Mouse (Mus musculus) Muller cell, postnatal 12 days (primary cell): ENCODE measurements around the gene Pip5k1c.

Experiments used
- DNase-seq: peaks from one replicate; pipeline ENCODE4 v3.0.0-alpha.2; 2015; ENCODE audit errors: inconsistent ontology term

Pip5k1c gene

GRCm38 (mm10) chr10:81284189-81284588, 8.6 kb upstream of the Pip5k1c start:
- DNase-seq = no peak

- DNase-seq = no peak
These were observed 8.0 kb upstream of the Pip5k1c start for GRCm38 (mm10) chr10:81284719-81285118.

- peak; percentile 93 for DNase-seq
These were observed 6.9 kb upstream of the Pip5k1c start for GRCm38 (mm10) chr10:81285694-81286450.

GRCm38 (mm10) chr10:81286586-81286985, 6.2 kb upstream of the Pip5k1c start:
- DNase-seq = no peak

- DNase-seq = no peak
These were observed 5.1 kb upstream of the Pip5k1c start for GRCm38 (mm10) chr10:81287513-81288157.

GRCm38 (mm10) chr10:81288601-81289000, 4.2 kb upstream of the Pip5k1c start:
- no peak for DNase-seq

GRCm38 (mm10) chr10:81289278-81289677, 3.5 kb upstream of the Pip5k1c start:
- peak; percentile 58 for DNase-seq

- no peak for DNase-seq
These were observed 3.0 kb upstream of the Pip5k1c start for GRCm38 (mm10) chr10:81289811-81290210.

GRCm38 (mm10) chr10:81290698-81291460, 1.9 kb upstream of the Pip5k1c start:
- DNase-seq = no peak

- no peak for DNase-seq
These were observed 1.2 kb upstream of the Pip5k1c start, which contains the start of gene Tjp3 for GRCm38 (mm10) chr10:81291511-81292104. Gene Tjp3, minus strand, starts transcription at chr10:81291581.

GRCm38 (mm10) chr10:81293334-81294030, 719 bp downstream of the Pip5k1c start:
- no peak for DNase-seq

GRCm38 (mm10) chr10:81294442-81294841, 1.7 kb downstream of the Pip5k1c start:
- DNase-seq = no peak

- DNase-seq = no peak
These were observed 2.4 kb downstream of the Pip5k1c start for GRCm38 (mm10) chr10:81295185-81295584.

- no peak for DNase-seq
These were observed 4.5 kb downstream of the Pip5k1c start for GRCm38 (mm10) chr10:81297246-81297645.

- no peak for DNase-seq
These were observed 5.1 kb downstream of the Pip5k1c start for GRCm38 (mm10) chr10:81297845-81298244.

- DNase-seq = no peak
These were observed 5.8 kb downstream of the Pip5k1c start for GRCm38 (mm10) chr10:81298369-81299100.

GRCm38 (mm10) chr10:81299585-81300351, 7.0 kb downstream of the Pip5k1c start:
- no peak for DNase-seq

GRCm38 (mm10) chr10:81300352-81300907, 7.7 kb downstream of the Pip5k1c start:
- DNase-seq = no peak

- DNase-seq = no peak
These were observed 8.6 kb downstream of the Pip5k1c start for GRCm38 (mm10) chr10:81301321-81301720.

GRCm38 (mm10) chr10:81302288-81302687, 9.5 kb downstream of the Pip5k1c start:
- DNase-seq = no peak
